Mouse (Mus musculus) C3H10T1/2 (cell line): ENCODE measurements around the gene Mkrn1. TPM values are rescaled to one million over a fixed set of nuclear protein-coding genes. Genes with fewer than 3 reads are reported as not detected.

ENCODE experiments used
- polyA plus RNA-seq, 2 experiments: library from polyadenylated mRNA; unstranded; fragments of >200 nt; fragmentation: generic; extraction: Trizol; gene quantifications; one replicate each; pipeline ENCODE4 v1.2.1; 2012; ENCODE audit warnings: missing spikeins in 2 of 2

Mkrn1 gene
- 10 to 100 TPM; 19.1 to 48.8 TPM for polyA plus RNA-seq

DNA sequence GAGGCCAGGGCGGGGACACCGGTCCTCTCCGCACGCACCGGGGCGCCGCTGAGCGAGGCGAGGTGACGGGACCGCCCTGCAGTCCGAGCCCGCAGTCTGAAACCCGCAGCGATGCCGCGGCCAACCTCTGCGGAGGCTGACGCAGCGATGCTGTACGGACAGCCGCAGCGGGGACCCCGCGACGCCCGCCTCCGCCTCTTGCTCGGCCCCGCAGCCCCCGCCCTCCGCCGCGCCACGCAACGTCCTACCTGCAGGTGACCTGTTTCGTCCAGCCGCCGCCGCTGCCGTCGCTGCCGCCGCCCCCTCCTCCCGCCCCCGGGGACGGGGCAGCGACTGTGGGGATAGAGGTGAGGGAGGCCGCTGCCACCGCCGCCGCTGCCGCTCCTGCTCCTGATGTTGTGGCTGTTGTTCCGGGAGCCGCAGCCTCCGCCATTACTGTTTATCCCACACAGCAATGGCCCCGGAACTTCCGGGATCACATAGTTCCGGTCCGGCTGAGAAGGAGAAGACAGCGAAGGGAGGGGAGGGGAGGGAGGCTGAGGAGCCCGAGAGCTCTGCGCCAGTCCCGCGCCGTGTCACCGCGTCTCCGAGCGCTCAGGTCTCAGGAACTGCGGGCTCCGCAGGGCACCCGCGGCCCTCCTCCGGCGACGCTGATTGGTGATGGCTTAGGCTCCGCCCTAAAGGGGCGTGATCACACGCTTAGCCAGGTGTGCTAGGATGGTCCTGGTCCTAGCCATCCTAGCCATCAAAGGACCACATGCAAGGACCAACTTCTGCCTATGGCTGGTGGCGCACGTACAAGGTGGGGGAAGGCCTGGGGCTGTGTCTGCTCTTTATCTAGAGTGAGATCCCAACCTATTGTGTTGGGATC, at the start of gene Mkrn1:
Gene Mkrn1 (minus strand): TSS at position 612 of the 871 bp plus-strand sequence.

DNA sequence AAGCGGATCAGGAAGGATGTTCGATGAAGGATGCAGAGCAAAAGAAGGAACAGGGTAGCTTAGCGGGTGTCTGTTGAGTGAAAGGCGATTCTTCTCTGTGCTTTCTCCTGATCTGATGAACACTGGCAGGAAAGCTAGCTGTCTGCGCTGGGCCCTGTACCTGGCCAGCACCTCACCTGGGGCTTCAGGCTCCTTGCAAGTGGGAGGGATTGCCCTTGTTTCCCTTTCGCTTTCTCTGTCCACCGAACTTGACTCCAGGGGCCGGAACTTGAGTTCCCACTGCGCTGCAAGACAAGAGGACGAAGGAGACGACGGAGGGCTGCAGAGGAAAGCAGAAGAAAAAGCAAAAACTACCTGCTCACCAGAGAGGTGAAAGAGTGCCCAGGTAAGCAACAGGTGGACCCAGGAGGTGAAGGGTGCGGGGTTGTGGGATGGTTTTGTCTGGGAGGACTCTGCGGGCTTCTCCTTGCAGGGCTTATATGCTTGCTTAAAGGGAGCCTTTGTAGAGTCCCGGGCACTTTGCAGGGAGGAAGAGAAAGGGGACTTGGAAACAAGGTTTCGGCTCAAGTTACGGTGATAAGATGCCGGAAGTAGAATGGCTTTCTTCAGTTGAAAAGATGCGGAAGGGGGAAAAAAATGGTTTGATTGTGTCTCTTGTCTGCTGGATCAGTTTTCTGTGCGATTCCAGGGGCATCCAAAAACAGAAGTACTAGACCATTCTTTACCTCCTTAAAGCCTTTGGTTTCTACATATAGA, 39.0 kb downstream of the Mkrn1 start, which contains the start of gene Rab19:
Gene Rab19 (plus strand): TSS at position 51 of the 756 bp plus-strand sequence.

DNA sequence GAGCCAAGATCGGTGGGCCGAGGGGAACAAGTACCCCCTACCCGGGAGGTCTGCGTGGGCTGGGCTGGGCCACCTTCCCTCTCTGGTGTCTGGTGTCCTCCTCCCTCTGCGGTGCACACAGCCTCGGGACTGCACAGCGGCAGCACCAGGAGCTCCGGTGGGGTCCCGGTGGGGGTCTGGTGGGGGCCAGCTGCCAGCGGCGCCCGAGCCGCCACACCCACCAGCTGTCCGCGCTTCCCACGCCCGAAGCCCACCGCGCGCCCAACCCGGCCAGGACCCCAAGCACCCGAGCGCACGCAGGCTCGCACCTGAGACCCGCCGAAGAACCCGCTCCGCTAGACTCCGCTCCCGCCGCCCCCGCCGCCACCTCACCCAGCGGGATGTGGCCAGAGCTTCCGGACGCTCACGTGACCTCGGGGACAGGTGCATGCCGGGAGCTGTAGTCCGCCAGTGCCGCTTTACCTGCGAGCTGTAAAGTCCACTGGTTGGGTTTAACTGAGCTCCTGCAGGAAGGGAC, 42.9 kb downstream of the Mkrn1 start, which contains the start of gene Slc37a3:
Gene Slc37a3 (minus strand): TSS at position 365 of the 517 bp plus-strand sequence.

Other genes starting within 250 kb of the Mkrn1 start
- gene Kdm7a, start 213.7 kb downstream of the Mkrn1 start, polyA plus RNA-seq: under 1 TPM; 0.04 to 0.92 TPM
- gene Slc37a3, start 42.8 kb downstream of the Mkrn1 start, polyA plus RNA-seq: 10 to 100 TPM in 1 of 2 experiments, 1 to 10 TPM in 1; 3.1 to 25.6 TPM
- gene Rab19, start 39.3 kb downstream of the Mkrn1 start, polyA plus RNA-seq: not detected
- 10 to 100 TPM in 1 of 2 experiments, 1 to 10 TPM in 1; 5.6 to 18.2 TPM for gene Dennd2a, start 137.4 kb upstream of the Mkrn1 start, polyA plus RNA-seq
- 10 to 100 TPM in 1 of 2 experiments, 1 to 10 TPM in 1; 8.2 to 26.1 TPM for gene Adck2, start 153.4 kb upstream of the Mkrn1 start, polyA plus RNA-seq
- not detected for gene Gm42420, start 165.3 kb upstream of the Mkrn1 start, polyA plus RNA-seq
- 100 to 1,000 TPM; 261 to 268 TPM for gene Ndufb2, start 172.1 kb upstream of the Mkrn1 start, polyA plus RNA-seq